Mouse (Mus musculus) megakaryocyte progenitor cell, adult 5-6 weeks (primary cell): ENCODE results near the gene Mocs2. TPM values are rescaled to one million over a fixed set of nuclear protein-coding genes. Genes with fewer than 3 reads are reported as not detected.

Experiments used
- ATAC-seq: replicated peaks from 2 replicates; pipeline ENCODE4 v1.8.0; 2016; ENCODE audit warnings: mild to moderate bottlenecking, moderate TSS enrichment, inconsistent platforms; ENCODE audit not compliant: poor library complexity
- total RNA-seq, 2 experiments: library from RNA; stranded (forward) in 1 of 2; stranded (reverse) in 1 of 2; fragments of 157-497, 149-512 nt in 1 of 2; fragments of 200-1000 nt in 1 of 2; gene quantifications; 2 replicates each; pipeline versions ENCODE4 v1.2.3 to v1.2.4; 2015 to 2017

Mocs2 gene
- total RNA-seq, 2 experiments from 2014 or later, result 39.9 to 41.5 TPM

DNA sequence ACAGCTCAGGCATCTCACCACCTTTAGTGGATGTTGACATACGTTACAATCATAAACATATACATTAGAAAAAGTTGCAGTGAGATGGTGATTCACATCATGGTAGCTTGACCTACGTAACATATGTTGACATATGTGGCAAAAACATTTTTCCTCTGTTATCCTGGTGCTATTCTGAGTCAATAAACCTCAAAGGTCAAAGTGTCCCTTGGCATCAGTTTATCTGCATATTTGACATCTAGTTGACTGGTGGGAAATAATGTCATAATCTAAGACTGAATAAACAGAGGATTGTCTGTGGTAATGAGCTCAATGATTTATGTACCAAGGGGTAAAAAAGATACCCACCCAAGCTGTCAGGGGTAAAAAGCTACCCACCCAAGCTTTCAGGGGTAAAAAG, 35.1 kb downstream of the Mocs2 start:
- ATAC-seq, result no peak

DNA sequence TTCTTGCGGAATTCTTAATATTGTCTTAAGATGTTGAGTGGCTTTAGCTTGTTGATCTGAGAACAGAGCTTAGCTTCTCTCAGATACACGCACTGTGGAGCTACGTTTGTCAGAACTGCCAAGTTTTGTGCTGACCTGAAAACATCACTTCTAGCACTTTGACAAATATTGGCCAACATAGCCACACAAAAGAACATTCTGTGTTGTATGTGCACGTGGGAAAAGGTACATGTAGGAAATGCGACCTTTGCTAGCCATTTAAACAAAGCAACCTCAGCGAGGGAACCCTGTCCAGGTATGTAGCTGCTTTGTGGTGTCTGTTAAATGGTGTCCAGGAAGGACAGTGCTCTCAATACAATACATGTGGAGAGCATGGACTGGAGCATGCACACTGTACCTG, 36.0 kb downstream of the Mocs2 start:
- ATAC-seq, result no peak

DNA sequence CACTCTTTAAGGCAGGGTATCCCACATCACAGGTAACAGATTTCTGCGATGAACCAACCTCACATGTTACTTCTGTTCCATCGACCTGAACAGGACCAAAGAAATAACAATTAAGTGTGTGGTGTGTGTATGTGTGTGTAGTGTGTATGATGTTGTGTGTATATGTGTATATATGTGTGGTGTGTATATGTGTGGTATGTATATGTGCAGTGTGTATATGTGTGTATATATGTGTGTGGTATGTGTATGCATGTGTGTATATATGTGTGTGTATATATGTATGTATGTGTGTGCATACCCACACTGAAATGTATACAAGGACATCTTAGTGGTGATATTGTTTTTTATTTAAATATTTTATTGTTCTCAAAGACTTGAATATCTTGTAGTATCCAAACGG, 36.4 kb downstream of the Mocs2 start:
- no peak for ATAC-seq

DNA sequence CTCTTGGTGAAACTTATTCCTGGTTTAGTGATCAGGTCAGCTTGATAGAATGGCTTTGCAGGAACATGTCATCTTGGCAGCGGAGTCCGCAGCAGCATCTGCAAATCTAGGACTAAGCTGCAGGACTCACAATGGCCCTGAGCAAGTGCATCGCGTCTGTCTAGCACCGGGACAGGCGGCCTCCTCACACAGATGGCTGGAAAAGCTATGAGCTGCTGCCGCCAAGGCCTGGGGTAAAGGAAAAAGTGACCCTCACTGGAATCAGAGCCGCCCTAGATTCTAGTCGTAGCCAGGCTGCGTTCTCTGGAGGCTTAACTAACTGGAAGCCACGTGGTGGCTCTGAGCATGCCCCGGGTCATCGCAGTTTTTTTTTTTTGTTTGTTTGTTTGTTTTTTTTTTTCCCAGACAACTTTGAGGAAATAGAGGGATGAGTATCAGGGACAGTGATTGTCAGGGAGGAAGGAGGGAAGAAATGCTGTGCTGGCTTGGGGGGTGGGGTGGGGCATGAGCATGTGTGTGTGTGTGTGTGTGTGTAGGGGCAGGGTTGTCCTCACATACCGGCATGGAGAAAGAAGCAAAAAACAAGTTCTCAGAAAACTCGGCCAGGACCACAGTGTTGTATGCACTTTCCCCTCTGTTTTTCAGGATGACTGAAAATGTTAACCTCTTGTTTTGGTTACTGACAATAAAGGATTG, 37.7 kb downstream of the Mocs2 start:
- no peak for ATAC-seq

DNA sequence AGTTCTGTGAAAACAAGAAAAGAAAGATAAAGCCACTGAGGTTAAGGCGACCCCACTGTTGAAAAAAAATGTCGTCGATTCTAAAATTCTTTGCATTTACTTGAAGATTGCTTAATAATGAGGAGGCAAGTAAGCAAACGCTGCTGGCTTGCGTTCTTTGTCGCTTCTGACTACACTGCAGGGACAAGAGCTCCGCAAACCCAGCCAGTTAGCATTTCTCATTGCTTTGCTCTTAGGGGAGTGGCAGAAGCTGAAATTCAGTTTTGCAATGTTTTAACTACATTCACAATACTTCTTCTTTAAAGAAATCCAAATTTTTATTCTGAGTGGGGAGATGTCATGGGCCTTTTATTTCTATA, 38.2 kb downstream of the Mocs2 start:
- ATAC-seq, result no peak

DNA sequence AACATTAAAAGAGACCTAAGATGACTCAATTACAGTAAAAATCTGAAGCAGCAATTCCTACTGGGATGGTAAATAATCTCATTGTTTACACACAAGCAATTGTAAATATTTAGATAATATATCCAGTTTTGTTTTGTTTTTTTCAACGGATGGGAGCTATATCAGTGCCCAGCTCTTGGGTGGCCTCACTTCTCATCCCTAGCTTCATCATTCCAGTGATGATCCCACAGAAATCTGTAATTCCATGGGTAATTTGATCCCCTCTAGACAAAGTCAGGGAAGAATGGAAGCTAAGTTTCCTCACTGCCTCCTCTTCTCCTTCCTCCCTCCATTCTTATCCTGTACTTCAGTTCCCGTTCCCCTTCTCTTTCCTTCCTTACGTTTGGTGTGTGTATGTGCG, 39.5 kb downstream of the Mocs2 start:
- no peak for ATAC-seq

DNA sequence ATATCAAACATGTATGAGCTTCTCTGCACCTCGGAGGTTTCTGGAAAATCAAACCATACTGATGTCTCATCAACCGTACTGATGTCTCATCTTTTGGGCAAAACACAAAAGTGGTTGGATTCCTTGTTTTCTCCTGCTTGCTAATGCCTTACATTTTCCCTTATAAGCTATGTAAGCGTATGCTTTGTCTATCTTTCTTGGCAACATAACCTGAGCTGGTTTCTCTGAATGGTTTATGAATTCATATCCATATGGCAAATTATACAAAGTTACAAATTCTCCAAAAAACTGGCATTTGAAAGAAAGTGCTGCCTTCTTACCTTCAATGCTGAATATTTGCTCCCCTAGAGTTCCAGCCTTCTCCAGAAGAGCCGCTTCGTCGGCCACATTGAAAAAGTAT, 56.7 kb downstream of the Mocs2 start:
- ATAC-seq, result no peak

DNA sequence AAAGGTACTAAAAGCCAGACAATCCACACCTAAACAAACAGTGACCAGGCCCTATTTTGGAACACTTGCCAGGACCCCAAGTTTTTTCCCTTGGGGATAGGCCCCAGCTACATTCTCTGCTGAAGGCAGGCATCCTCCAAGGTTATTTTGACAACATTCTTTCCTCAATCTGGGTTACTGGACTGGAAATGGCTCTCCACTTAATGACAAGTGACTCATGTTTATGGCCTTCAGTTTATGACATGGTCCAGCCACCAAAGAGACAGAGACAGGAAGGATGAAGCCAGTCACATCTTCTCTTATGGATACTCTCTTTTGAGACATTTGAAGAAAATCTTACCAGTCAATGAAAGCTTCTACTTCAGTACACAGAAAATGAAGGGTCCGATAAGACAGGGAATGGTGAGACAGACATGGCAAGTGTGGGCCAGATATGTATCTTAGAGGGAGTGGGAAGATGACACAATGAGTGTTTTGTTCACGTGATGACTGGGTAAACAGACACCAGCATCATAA, 58.0 kb downstream of the Mocs2 start:
- ATAC-seq, result no peak

DNA sequence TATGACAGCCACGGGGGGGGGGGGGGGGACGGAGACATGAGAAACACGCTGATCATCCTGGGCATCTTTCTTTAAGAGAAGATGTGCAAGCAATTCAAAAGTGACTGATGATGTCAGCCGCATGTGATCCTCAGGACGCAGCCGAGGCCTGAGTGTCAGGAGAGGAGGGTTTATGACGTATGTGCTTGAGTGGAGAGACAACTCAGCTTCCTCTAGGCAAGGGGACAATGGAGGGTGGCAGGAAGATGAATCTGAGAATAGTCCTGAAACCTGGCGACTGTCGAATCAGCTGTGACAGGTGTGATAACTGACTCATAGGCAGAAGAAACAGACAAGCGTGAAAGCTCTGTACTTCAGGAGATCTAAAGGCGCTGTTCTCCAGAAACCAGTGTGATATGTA, 60.6 kb downstream of the Mocs2 start:
- no peak for ATAC-seq

Other genes with a start within 250 kb of the Mocs2 start
- gene Itga2, start 113.9 kb downstream of the Mocs2 start, total RNA-seq (2015), result 0.32 and 0.37 TPM in 2 replicates
- 0.04 and 0.47 TPM in 2 replicates for gene Itga2, start 113.9 kb downstream of the Mocs2 start, total RNA-seq (2017)